Mouse (Mus musculus): ENCODE results near the gene Ar. TPM values are rescaled to one million over a fixed set of nuclear protein-coding genes. Genes with fewer than 3 reads are reported as not detected.

Ar gene
- 0.14 and 0.15 TPM in 2 replicates for polyA plus RNA-seq (2015; fragmentation: Nextera tagmentation; extraction: Ambion mirVana)

GRCm38 (mm10) chrX:98148531-98149342 lies at the start of gene Ar:
TSS of gene Ar (plus strand) at chrX:98148769.
- H3K9ac ChIP-seq, result no peak within 1 kb of the TSS
- peaks cover 53% of the 10 kb centered on the region for H3K27me3 ChIP-seq
- H3K4me1 ChIP-seq, result no peaks in the 10 kb centered on the region
- H3K4me2 ChIP-seq, result peak within 1 kb of the TSS; percentile 60
- peak within 1 kb of the TSS; percentile 31 for H3K4me3 ChIP-seq
- no peak for ATAC-seq (ENCODE audit: borderline replicate concordance, extremely low read depth, low FRiP score, low TSS enrichment)
- WGBS, result 12% methylated on average over 27 of the region's 27 CpGs
- H3K9me3 ChIP-seq, result no peaks in the 10 kb centered on the region
- H3K27ac ChIP-seq, result no peak within 1 kb of the TSS
- H3K36me3 ChIP-seq, result no peaks in the 10 kb centered on the region

DNA sequence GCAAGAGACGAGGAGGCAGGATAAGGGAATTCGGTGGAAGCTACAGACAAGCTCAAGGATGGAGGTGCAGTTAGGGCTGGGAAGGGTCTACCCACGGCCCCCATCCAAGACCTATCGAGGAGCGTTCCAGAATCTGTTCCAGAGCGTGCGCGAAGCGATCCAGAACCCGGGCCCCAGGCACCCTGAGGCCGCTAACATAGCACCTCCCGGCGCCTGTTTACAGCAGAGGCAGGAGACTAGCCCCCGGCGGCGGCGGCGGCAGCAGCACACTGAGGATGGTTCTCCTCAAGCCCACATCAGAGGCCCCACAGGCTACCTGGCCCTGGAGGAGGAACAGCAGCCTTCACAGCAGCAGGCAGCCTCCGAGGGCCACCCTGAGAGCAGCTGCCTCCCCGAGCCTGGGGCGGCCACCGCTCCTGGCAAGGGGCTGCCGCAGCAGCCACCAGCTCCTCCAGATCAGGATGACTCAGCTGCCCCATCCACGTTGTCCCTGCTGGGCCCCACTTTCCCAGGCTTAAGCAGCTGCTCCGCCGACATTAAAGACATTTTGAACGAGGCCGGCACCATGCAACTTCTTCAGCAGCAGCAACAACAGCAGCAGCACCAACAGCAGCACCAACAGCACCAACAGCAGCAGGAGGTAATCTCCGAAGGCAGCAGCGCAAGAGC lies 1.3 kb downstream of the Ar start:
- 18% methylated on average over 24 of the region's 30 CpGs for WGBS
- Histone ChIP-seq H3K4me3 (peak overlapping the region; percentile 31), H3K4me1 (no peaks in the 10 kb centered on the region), H3K36me3 (no peaks in the 10 kb centered on the region), H3K4me2 (peak overlapping the region; percentile 60), H3K27ac (no peak overlapping the region), H3K9ac (no peak overlapping the region), H3K27me3 (peaks cover 55% of the 10 kb centered on the region), H3K9me3 (no peaks in the 10 kb centered on the region)
- ATAC-seq (ENCODE audit: borderline replicate concordance, extremely low read depth, low FRiP score, low TSS enrichment), result no peak

DNA sequence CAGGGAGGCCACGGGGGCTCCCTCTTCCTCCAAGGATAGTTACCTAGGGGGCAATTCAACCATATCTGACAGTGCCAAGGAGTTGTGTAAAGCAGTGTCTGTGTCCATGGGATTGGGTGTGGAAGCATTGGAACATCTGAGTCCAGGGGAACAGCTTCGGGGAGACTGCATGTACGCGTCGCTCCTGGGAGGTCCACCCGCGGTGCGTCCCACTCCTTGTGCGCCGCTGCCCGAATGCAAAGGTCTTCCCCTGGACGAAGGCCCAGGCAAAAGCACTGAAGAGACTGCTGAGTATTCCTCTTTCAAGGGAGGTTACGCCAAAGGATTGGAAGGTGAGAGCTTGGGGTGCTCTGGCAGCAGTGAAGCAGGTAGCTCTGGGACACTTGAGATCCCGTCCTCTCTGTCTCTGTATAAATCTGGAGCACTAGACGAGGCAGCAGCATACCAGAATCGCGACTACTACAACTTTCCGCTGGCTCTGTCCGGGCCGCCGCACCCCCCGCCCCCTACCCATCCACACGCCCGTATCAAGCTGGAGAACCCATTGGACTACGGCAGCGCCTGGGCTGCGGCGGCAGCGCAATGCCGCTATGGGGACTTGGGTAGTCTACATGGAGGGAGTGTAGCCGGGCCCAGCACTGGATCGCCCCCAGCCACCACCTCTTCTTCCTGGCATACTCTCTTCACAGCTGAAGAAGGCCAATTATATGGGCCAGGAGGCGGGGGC lies 2.0 kb downstream of the Ar start:
- Histone ChIP-seq H3K4me1 (no peaks in the 10 kb centered on the region), H3K27me3 (peaks cover 55% of the 10 kb centered on the region), H3K4me3 (peak overlapping the region; percentile 31), H3K9me3 (no peaks in the 10 kb centered on the region), H3K4me2 (peak overlapping the region; percentile 60), H3K9ac (no peak overlapping the region), H3K36me3 (no peaks in the 10 kb centered on the region), H3K27ac (no peak overlapping the region)
- ATAC-seq (ENCODE audit: borderline replicate concordance, extremely low read depth, low FRiP score, low TSS enrichment), result no peak
- WGBS, result 11% methylated on average over 33 of the region's 33 CpGs

GRCm38 (mm10) chrX:98189759-98190158 lies 41.2 kb downstream of the Ar start:
- no peak for ATAC-seq (ENCODE audit: borderline replicate concordance, extremely low read depth, low FRiP score, low TSS enrichment)
- no peaks in the 10 kb centered on the region for H3K4me1 ChIP-seq
- H3K9me3 ChIP-seq, result no peaks in the 10 kb centered on the region
- no peak overlapping the region for H3K9ac ChIP-seq
- no peaks in the 10 kb centered on the region for H3K27me3 ChIP-seq
- H3K36me3 ChIP-seq, result no peaks in the 10 kb centered on the region
- H3K4me3 ChIP-seq, result no peak overlapping the region
- no peak overlapping the region for H3K4me2 ChIP-seq
- no peak overlapping the region for H3K27ac ChIP-seq

GRCm38 (mm10) chrX:98205766-98206165 lies 57.2 kb downstream of the Ar start:
- Histone ChIP-seq H3K27ac (no peak overlapping the region), H3K4me3 (no peak overlapping the region), H3K27me3 (no peaks in the 10 kb centered on the region), H3K9ac (no peak overlapping the region), H3K4me1 (no peaks in the 10 kb centered on the region), H3K9me3 (no peaks in the 10 kb centered on the region), H3K4me2 (no peak overlapping the region), H3K36me3 (no peaks in the 10 kb centered on the region)
- no peak for ATAC-seq (ENCODE audit: borderline replicate concordance, extremely low read depth, low FRiP score, low TSS enrichment)
- WGBS, result 40% methylated on average over 3 of the region's 3 CpGs

DNA sequence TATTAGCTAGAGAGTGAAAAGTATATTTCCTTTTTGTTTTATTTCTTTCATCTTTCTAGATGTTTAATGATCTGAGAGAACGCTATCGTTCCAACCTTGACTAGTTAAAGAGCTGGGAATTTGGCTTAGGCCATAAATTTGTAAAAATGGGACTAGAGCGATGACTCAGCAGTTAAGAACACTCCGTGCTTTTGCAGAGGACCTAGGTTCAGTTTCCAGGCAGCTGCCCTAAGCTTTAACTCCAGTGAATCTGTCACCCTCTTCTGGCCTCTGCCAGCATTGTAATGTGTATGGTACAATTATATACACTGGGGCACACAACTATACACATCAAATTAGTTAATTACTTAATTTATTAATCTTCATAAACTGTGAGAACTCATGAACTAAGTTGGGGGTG lies 58.6 kb downstream of the Ar start:
- Histone ChIP-seq H3K27me3 (no peaks in the 10 kb centered on the region), H3K9ac (no peak overlapping the region), H3K4me1 (no peaks in the 10 kb centered on the region), H3K36me3 (no peaks in the 10 kb centered on the region), H3K4me2 (no peak overlapping the region), H3K4me3 (no peak overlapping the region), H3K9me3 (no peaks in the 10 kb centered on the region), H3K27ac (no peak overlapping the region)
- no peak for ATAC-seq (ENCODE audit: borderline replicate concordance, extremely low read depth, low FRiP score, low TSS enrichment)
- 74% methylated on average over 4 of the region's 4 CpGs for WGBS

DNA sequence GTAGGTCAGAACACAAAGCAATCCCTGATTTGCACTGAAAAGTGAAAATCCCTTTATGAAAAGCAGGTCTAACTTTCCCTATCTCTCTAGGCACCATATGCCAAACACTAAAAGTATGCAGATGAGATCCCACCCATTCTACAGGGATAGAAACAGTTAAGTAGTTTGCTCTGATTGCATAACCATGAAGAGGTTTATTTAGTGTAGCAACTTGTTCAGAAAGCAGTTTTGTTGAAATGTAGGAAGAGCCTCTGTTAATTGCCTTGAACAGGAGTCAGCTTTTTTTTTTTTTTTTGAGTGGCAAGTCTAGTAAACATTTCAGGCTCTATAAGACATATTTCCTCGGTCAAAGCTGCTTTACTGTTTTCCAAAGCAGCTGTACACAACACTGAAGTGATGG lies 67.5 kb downstream of the Ar start:
- 43% methylated on average over 1 of the region's 1 CpGs for WGBS
- Histone ChIP-seq H3K36me3 (no peaks in the 10 kb centered on the region), H3K27me3 (no peaks in the 10 kb centered on the region), H3K9me3 (no peaks in the 10 kb centered on the region), H3K4me3 (no peak overlapping the region), H3K27ac (no peak overlapping the region), H3K9ac (no peak overlapping the region), H3K4me2 (no peak overlapping the region), H3K4me1 (no peaks in the 10 kb centered on the region)
- ATAC-seq (ENCODE audit: borderline replicate concordance, extremely low read depth, low FRiP score, low TSS enrichment), result no peak

GRCm38 (mm10) chrX:98239011-98239410 lies 90.4 kb downstream of the Ar start:
- Histone ChIP-seq H3K27ac (no peak overlapping the region), H3K4me2 (no peak overlapping the region), H3K9me3 (no peaks in the 10 kb centered on the region), H3K27me3 (no peaks in the 10 kb centered on the region), H3K9ac (no peak overlapping the region), H3K4me3 (no peak overlapping the region), H3K4me1 (no peaks in the 10 kb centered on the region), H3K36me3 (no peaks in the 10 kb centered on the region)
- ATAC-seq (ENCODE audit: borderline replicate concordance, extremely low read depth, low FRiP score, low TSS enrichment), result no peak
- 74% methylated on average over 4 of the region's 4 CpGs for WGBS

GRCm38 (mm10) chrX:98245108-98245507 lies 96.5 kb downstream of the Ar start:
- Histone ChIP-seq H3K4me3 (no peak overlapping the region), H3K27ac (no peak overlapping the region), H3K4me2 (no peak overlapping the region), H3K9ac (no peak overlapping the region), H3K9me3 (no peaks in the 10 kb centered on the region), H3K36me3 (no peaks in the 10 kb centered on the region), H3K4me1 (no peaks in the 10 kb centered on the region), H3K27me3 (no peaks in the 10 kb centered on the region)
- WGBS, result 85% methylated on average over 2 of the region's 2 CpGs
- no peak for ATAC-seq (ENCODE audit: borderline replicate concordance, extremely low read depth, low FRiP score, low TSS enrichment)

GRCm38 (mm10) chrX:98248363-98248762 lies 99.8 kb downstream of the Ar start:
- no peaks in the 10 kb centered on the region for H3K4me1 ChIP-seq
- no peak overlapping the region for H3K27ac ChIP-seq
- no peak overlapping the region for H3K4me3 ChIP-seq
- no peaks in the 10 kb centered on the region for H3K9me3 ChIP-seq
- WGBS, result 47% methylated on average over 4 of the region's 4 CpGs
- no peak overlapping the region for H3K9ac ChIP-seq
- no peak for ATAC-seq (ENCODE audit: borderline replicate concordance, extremely low read depth, low FRiP score, low TSS enrichment)
- H3K27me3 ChIP-seq, result no peaks in the 10 kb centered on the region
- H3K4me2 ChIP-seq, result no peak overlapping the region
- no peaks in the 10 kb centered on the region for H3K36me3 ChIP-seq

DNA sequence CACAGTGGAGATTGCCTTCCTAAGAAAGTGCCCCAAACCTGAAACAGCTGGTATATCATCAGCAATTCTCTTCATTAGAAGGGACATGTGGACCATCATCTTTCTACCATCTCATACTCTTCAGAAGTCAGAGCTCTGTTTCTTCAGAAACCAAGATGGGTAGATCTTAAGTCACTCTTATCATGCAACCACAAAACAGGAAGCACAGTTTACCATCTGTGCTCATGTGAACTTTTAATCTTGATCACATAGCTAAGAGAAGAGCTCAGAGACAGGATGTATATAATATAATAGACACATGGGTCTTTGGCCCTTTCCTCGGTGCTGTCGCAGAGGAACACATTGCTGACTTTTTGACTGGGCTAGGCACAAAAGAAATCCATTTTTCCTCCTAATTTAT lies 111.1 kb downstream of the Ar start:
- Histone ChIP-seq H3K4me1 (no peaks in the 10 kb centered on the region), H3K4me2 (no peak overlapping the region), H3K9me3 (no peaks in the 10 kb centered on the region), H3K27ac (no peak overlapping the region), H3K36me3 (no peaks in the 10 kb centered on the region), H3K4me3 (no peak overlapping the region), H3K9ac (no peak overlapping the region), H3K27me3 (no peaks in the 10 kb centered on the region)
- no peak for ATAC-seq (ENCODE audit: borderline replicate concordance, extremely low read depth, low FRiP score, low TSS enrichment)
- WGBS, result 66% methylated on average over 2 of the region's 2 CpGs

DNA sequence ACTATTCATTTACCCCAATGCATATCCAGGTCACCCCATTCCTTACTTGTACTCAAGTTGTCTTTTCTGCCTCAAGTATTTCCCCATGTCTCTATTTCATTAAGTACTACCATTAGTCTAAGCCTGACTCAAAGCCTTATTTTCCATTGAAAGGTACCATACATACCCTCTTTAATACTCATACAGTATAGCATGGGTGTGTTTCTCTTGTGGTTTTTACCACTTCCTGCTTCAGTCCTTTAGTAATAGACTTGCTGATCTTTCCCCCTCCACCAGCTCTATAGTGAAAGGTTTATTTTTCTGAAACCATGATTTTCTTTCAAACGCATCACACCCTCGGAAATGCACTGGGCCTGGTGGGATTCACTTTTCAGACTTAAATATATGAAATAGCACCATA lies 117.2 kb downstream of the Ar start:
- ATAC-seq (ENCODE audit: borderline replicate concordance, extremely low read depth, low FRiP score, low TSS enrichment), result no peak
- Histone ChIP-seq H3K27ac (no peak overlapping the region), H3K9ac (no peak overlapping the region), H3K36me3 (no peaks in the 10 kb centered on the region), H3K4me1 (no peaks in the 10 kb centered on the region), H3K4me3 (no peak overlapping the region), H3K9me3 (no peaks in the 10 kb centered on the region), H3K27me3 (no peaks in the 10 kb centered on the region), H3K4me2 (no peak overlapping the region)
- 88% methylated on average over 2 of the region's 2 CpGs for WGBS

Data from lung, embryonic 15.5 days (tissue).